Comparison of ENCODE assay signal across 29 mouse cellular contexts in genomic region chr5:135072061-135072460, GRCm38 (mm10).
"Had no signal": no experiment of that assay in that cellular context is flagged by ENCODE, and none has a peak within 500 bp of the region (broad histone marks: within the 10 kb centered on the region; RNA-seq: fewer than 3 reads in every experiment).

No protein-coding gene starts in this region.

- ATAC-seq: hindbrain, postnatal 0 days; intestine, embryonic 16.5 days; liver, postnatal 0 days had no signal

- H3K4me2 ChIP-seq: heart, embryonic 12.5 days; hindbrain, embryonic 12.5 days; hindbrain, embryonic 15.5 days; kidney, embryonic 15.5 days; limb, embryonic 12.5 days; liver, embryonic 11.5 days; liver, embryonic 13.5 days; liver, embryonic 15.5 days had no signal

- H3K4me3 ChIP-seq: gastrocnemius, adult 2 months; heart, embryonic 10.5 days; heart, embryonic 12.5 days; hindbrain, embryonic 10.5 days; hindbrain, embryonic 12.5 days; hindbrain, embryonic 15.5 days; kidney, embryonic 15.5 days; limb, embryonic 10.5 days; limb, embryonic 12.5 days; liver, embryonic 13.5 days; liver, embryonic 15.5 days had no signal

- H3K27ac ChIP-seq: gastrocnemius, adult 2 months; heart, embryonic 10.5 days; hindbrain, embryonic 10.5 days; hindbrain, embryonic 12.5 days; hindbrain, embryonic 15.5 days; hindbrain, postnatal 0 days; kidney, embryonic 15.5 days; kidney, postnatal 0 days; limb, embryonic 10.5 days; limb, embryonic 12.5 days; liver, embryonic 13.5 days; liver, embryonic 15.5 days had no signal

- H3K9ac ChIP-seq: heart, embryonic 12.5 days; hindbrain, embryonic 12.5 days; hindbrain, embryonic 15.5 days; kidney, embryonic 15.5 days; limb, embryonic 12.5 days; liver, embryonic 13.5 days; liver, embryonic 15.5 days; liver, postnatal 0 days had no signal

- H3K9me3 ChIP-seq: heart, embryonic 10.5 days; heart, embryonic 12.5 days; hindbrain, embryonic 10.5 days; hindbrain, embryonic 12.5 days; hindbrain, embryonic 15.5 days; kidney, embryonic 15.5 days; limb, embryonic 10.5 days; liver, embryonic 13.5 days; liver, embryonic 15.5 days had no signal

- DNase-seq: gastrocnemius, adult 2 months; gastrocnemius, postnatal 10 days; gastrocnemius, postnatal 25 days; heart, adult 18-20 months; heart, postnatal 10 days; heart, postnatal 4 days; kidney, adult 11 months; kidney, adult 2 months; kidney, adult 9 months; kidney, postnatal 14 days; kidney, postnatal 36 days; layer of hippocampus, adult 9-11 months; layer of hippocampus, postnatal 36 days; liver; liver, embryonic 13.5 days; liver, postnatal 0 days had no signal

- H3K27me3 ChIP-seq: heart, embryonic 12.5 days; hindbrain, embryonic 12.5 days; hindbrain, embryonic 15.5 days; kidney, embryonic 15.5 days; limb, embryonic 12.5 days; liver, embryonic 15.5 days had no signal
